ENCODE assay signal across 18 mouse cellular contexts in the genomic region with DNA sequence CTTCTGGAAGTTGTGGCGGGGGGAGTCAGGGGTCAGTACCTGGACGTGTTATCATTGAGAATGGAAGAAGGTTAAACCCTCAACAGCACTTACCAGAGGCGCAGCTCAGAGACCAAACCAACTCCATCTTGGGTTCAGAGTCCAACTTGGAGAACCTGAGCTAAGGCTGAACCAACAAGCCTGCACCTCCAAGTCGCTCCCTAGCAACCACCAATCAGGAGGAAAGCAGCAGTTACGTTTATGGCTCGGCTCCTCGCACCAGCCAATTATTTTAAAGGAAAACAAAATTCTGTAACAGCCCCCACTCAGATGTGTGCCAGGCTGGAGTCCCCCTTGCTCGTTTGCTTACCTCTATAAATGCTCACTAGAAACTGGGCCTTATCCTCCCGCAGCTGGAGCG.
"Had no signal": no experiment of that assay in that cellular context is flagged by ENCODE, and none has a peak within 500 bp of the region (broad histone marks: within the 10 kb centered on the region; RNA-seq: fewer than 3 reads in every experiment).

No protein-coding gene starts in this region.

- H3K9ac ChIP-seq: limb, embryonic 13.5 days; liver, embryonic 15.5 days; lung, embryonic 15.5 days; midbrain, embryonic 12.5 days; neural tube, embryonic 15.5 days had no signal

- ATAC-seq: midbrain, embryonic 16.5 days had no signal

- H3K27ac ChIP-seq: kidney, postnatal 0 days; layer of hippocampus, adult 2 months; limb, embryonic 13.5 days; liver, embryonic 15.5 days; lung, embryonic 15.5 days; macrophage; midbrain, embryonic 12.5 days; neural tube, embryonic 15.5 days had no signal

- DNase-seq: kidney, adult 11 months; kidney, adult 9 months; kidney, postnatal 4 days; left cerebral cortex, postnatal 4 days; lung, postnatal 14 days; right cerebral cortex, adult 18-20 months; right cerebral cortex, postnatal 25 days; thymus, postnatal 36 days had no signal

- H3K4me1 ChIP-seq: limb, embryonic 13.5 days; liver, embryonic 15.5 days; megakaryocyte, embryonic 14.5 days; midbrain, embryonic 12.5 days had no signal

- H3K4me3 ChIP-seq: layer of hippocampus, adult 2 months; limb, embryonic 13.5 days; liver, embryonic 15.5 days; lung, embryonic 15.5 days; megakaryocyte, embryonic 14.5 days; midbrain, embryonic 12.5 days; neural tube, embryonic 15.5 days had no signal

- H3K9me3 ChIP-seq: limb, embryonic 13.5 days; liver, embryonic 15.5 days; lung, embryonic 15.5 days; megakaryocyte, embryonic 14.5 days; midbrain, embryonic 12.5 days; neural tube, embryonic 15.5 days had no signal

- H3K27me3 ChIP-seq: limb, embryonic 13.5 days; liver, embryonic 15.5 days; megakaryocyte, embryonic 14.5 days; midbrain, embryonic 12.5 days; neural tube, embryonic 15.5 days had no signal

- H3K4me2 ChIP-seq: limb, embryonic 13.5 days; liver, embryonic 15.5 days; midbrain, embryonic 12.5 days; neural tube, embryonic 15.5 days had no signal

- H3K36me3 ChIP-seq: limb, embryonic 13.5 days; liver, embryonic 15.5 days; lung, embryonic 15.5 days; midbrain, embryonic 12.5 days; neural tube, embryonic 15.5 days had no signal
